Mouse (Mus musculus) liver, embryonic 11.5 days (tissue): ENCODE measurements at regions not wholly inside any gene's neighbourhood (a gene's known extent, or its start where the extent isn't known, plus 50 kb on each side); places are given as distances from the start of the nearest gene placed in this dataset.

Experiments used
- ATAC-seq: fragments of 200-750 bp; cut with Nextera tagmentation; replicated peaks from 2 replicates; pipeline ENCODE4 v1.8.0; 2017; ENCODE audit warnings: moderate number of reproducible peaks, mild to moderate bottlenecking, moderate TSS enrichment, moderate library complexity; ENCODE audit not compliant: low FRiP score
- DNase-seq: peaks from one replicate; pipeline ENCODE4 v3.0.0-alpha.2; 2017; ENCODE audit warnings: low spot score
- H3K27ac ChIP-seq: fragments of 300-500 bp; sonication (generic); 2 replicates; pipeline ENCODE4 v1.5.1; 2014; ENCODE audit warnings: mild to moderate bottlenecking, low read depth, low read length, control low read depth
- H3K27me3 ChIP-seq: fragments of 300-500 bp; sonication (generic); replicated peaks from 2 replicates; pipeline ENCODE4 v1.6.1; 2014; ENCODE audit warnings: low read length, mixed read lengths; ENCODE audit not compliant: control insufficient read depth, insufficient read depth
- H3K36me3 ChIP-seq: fragments of 300-500 bp; sonication (generic); 2 replicates; pipeline ENCODE4 v1.6.1; 2014; ENCODE audit warnings: mild to moderate bottlenecking, low read length, moderate library complexity, mixed read lengths; ENCODE audit not compliant: control insufficient read depth, insufficient read depth
- H3K4me1 ChIP-seq: fragments of 300-500 bp; sonication (generic); replicated peaks from 2 replicates; pipeline ENCODE4 v1.6.1; 2014; ENCODE audit warnings: low read length, mixed read lengths; ENCODE audit not compliant: control insufficient read depth, insufficient read depth
- H3K4me2 ChIP-seq: fragments of 300-500 bp; sonication (generic); 2 replicates; pipeline ENCODE4 v1.6.1; 2014; ENCODE audit warnings: mild to moderate bottlenecking, control low read depth, moderate library complexity
- H3K4me3 ChIP-seq: fragments of 300-500 bp; sonication (generic); 2 replicates; pipeline ENCODE4 v1.5.1; 2014; ENCODE audit warnings: low read depth, low read length, control low read depth
- H3K9ac ChIP-seq: fragments of 300-500 bp; sonication (generic); 2 replicates; pipeline ENCODE4 v1.6.1; 2014; ENCODE audit warnings: low read depth, low read length, control low read depth
- H3K9me3 ChIP-seq: fragments of 300-500 bp; sonication (generic); 2 replicates; pipeline ENCODE4 v1.6.1; 2016; ENCODE audit warnings: low read length, inconsistent platforms, mixed read lengths; ENCODE audit not compliant: control insufficient read depth
- WGBS: fragments of 180-500 bp; shearing (Covaris S2); extraction: QIAGEN DNeasy Blood & Tissue Kit; methylation state at CpG from one replicate; pipeline ENCODE4 v1.1.7; 2014; 5-methylcytosine and 5-hydroxymethylcytosine counted together

- no peak overlapping the region for H3K4me3 ChIP-seq
- no peaks in the 10 kb centered on the region for H3K9me3 ChIP-seq
- no peaks in the 10 kb centered on the region for H3K4me1 ChIP-seq
- H3K27ac ChIP-seq: no peak overlapping the region
- WGBS: 77% methylated on average over 5 of the region's 5 CpGs
- DNase-seq: no peak
- no peaks in the 10 kb centered on the region for H3K27me3 ChIP-seq
- H3K4me2 ChIP-seq: no peak overlapping the region
- no peak overlapping the region for H3K9ac ChIP-seq
- H3K36me3 ChIP-seq: no peaks in the 10 kb centered on the region
- ATAC-seq: no peak
Observed at GRCm38 (mm10) chr17:44398231-44398630, 209.8 kb downstream of the Clic5 start.

DNA sequence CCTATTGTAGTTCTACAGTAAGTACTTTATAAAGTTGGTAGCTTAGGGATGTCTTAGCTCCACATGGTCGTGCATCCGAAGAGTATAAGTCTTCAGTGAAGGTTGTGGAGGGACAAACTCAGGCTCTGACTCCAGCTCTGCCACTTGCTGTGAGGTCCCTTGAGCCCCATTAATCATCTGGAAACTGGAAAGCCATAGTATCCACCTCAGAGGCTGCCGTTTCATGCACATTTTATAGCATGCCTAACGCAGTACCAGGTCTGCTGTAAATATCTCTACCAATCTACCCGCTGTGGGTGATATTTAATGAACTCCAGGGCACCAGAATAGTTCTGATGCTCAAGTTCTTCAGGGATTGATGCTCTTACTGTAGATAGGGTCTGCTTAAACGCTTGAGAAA lies 216.5 kb downstream of the Clic5 start:
- Histone ChIP-seq H3K4me1 (no peaks in the 10 kb centered on the region), H3K36me3 (no peaks in the 10 kb centered on the region), H3K27me3 (no peaks in the 10 kb centered on the region), H3K4me3 (no peak overlapping the region), H3K27ac (no peak overlapping the region), H3K9ac (no peak overlapping the region), H3K4me2 (no peak overlapping the region), H3K9me3 (no peaks in the 10 kb centered on the region)
- DNase-seq: no peak
- WGBS: 76% methylated on average over 6 of the region's 6 CpGs
- ATAC-seq: no peak

GRCm38 (mm10) chr17:44410961-44411360 lies 222.6 kb downstream of the Clic5 start:
- Histone ChIP-seq H3K4me1 (no peaks in the 10 kb centered on the region), H3K36me3 (no peaks in the 10 kb centered on the region), H3K27me3 (no peaks in the 10 kb centered on the region), H3K9me3 (peaks cover 1% of the 10 kb centered on the region; the same call in 1 of the 2 replicates), H3K27ac (no peak overlapping the region), H3K4me2 (no peak overlapping the region), H3K9ac (no peak overlapping the region), H3K4me3 (no peak overlapping the region)
- no peak for ATAC-seq
- 79% methylated on average over 2 of the region's 2 CpGs for WGBS
- DNase-seq: no peak

DNA sequence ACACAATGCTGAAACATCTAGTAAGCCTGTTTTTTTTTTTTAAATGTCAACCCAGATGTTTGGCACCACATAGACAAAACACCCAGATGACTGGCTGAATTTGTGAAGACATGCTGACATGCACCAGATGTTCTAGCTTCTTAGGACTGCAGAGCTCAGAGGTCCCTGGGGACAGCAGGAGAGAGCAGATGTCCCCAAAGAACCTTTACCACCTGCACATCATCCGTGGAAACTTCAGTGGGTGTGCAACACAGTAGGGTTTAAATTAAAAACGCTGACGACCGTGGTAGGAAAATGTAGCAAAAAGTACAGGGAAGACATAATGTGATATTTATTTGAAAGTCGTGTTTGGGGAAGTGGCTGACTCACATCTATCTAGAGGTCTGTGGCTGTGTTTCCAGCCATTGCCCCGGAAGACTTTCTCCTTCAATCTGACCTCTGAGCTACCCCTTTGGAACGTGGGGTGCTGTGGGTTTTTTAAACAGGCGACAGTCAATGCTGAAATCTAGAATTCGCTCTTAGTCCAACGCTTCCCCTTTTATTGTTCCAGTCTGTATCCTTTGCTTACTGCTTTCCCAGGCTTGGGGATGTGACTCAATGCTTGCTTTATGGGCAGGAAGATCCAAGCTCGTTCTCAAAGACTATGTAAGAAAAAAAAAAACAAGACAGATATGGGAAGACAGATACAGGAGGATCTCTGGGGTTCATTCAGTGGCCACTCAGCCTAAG lies 230.5 kb downstream of the Clic5 start:
- Histone ChIP-seq H3K9ac (no peak overlapping the region), H3K4me1 (no peaks in the 10 kb centered on the region), H3K4me2 (no peak overlapping the region), H3K4me3 (no peak overlapping the region), H3K27me3 (no peaks in the 10 kb centered on the region), H3K9me3 (peaks cover 5% of the 10 kb centered on the region; the same call in 1 of the 2 replicates), H3K36me3 (no peaks in the 10 kb centered on the region), H3K27ac (no peak overlapping the region)
- WGBS: 64% methylated on average over 11 of the region's 11 CpGs
- DNase-seq (no peak), ATAC-seq (no peak)

GRCm38 (mm10) chr17:44419405-44419729 lies 231.0 kb downstream of the Clic5 start:
- WGBS: 89% methylated on average over 7 of the region's 7 CpGs
- peaks cover 5% of the 10 kb centered on the region; the same call in 1 of the 2 replicates for H3K9me3 ChIP-seq
- no peak overlapping the region for H3K9ac ChIP-seq
- H3K4me3 ChIP-seq: no peak overlapping the region
- H3K4me1 ChIP-seq: no peaks in the 10 kb centered on the region
- ATAC-seq: no peak
- H3K27ac ChIP-seq: no peak overlapping the region
- no peaks in the 10 kb centered on the region for H3K36me3 ChIP-seq
- no peaks in the 10 kb centered on the region for H3K27me3 ChIP-seq
- no peak for DNase-seq
- H3K4me2 ChIP-seq: no peak overlapping the region

- no peak overlapping the region for H3K4me3 ChIP-seq
Observed at GRCm38 (mm10) chr17:44420098-44421070, 232.0 kb downstream of the Clic5 start.

DNA sequence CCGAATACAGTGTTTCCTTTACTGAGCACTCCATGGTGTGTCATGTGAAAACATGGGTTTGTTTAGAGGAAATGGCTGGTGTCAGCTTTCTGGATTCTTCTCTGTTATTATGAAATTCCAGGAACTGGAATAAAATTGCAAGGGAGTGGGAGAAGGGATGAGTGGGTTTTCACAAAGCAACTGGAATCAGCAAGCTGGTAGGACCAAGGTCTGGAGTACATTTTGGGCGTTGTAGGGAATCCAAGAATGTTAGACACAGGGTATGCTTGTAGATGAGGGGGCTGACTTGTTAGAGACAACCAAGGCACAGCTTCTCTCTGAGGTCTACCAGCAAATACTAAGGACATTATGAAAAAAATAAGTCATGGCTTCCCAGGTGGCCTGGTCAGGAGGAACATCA lies 233.8 kb downstream of the Clic5 start:
- no peak for DNase-seq
- Histone ChIP-seq H3K36me3 (no peaks in the 10 kb centered on the region), H3K4me1 (no peaks in the 10 kb centered on the region), H3K9me3 (no peaks in the 10 kb centered on the region), H3K27me3 (no peaks in the 10 kb centered on the region), H3K4me2 (no peak overlapping the region), H3K9ac (no peak overlapping the region), H3K27ac (no peak overlapping the region), H3K4me3 (no peak overlapping the region)
- WGBS: 84% methylated on average over 2 of the region's 2 CpGs
- ATAC-seq: no peak

More at GRCm38 (mm10) chr17:44420098-44421070, 232.0 kb downstream of the Clic5 start:
- no peak overlapping the region for H3K4me2 ChIP-seq
- no peak for DNase-seq
- H3K27ac ChIP-seq: no peak overlapping the region
- no peaks in the 10 kb centered on the region for H3K4me1 ChIP-seq
- no peak overlapping the region for H3K9ac ChIP-seq
- H3K9me3 ChIP-seq: peaks cover 5% of the 10 kb centered on the region; the same call in 1 of the 2 replicates
- no peaks in the 10 kb centered on the region for H3K27me3 ChIP-seq
- no peaks in the 10 kb centered on the region for H3K36me3 ChIP-seq
- WGBS: 78% methylated on average over 9 of the region's 9 CpGs
- ATAC-seq: no peak

- no peaks in the 10 kb centered on the region for H3K36me3 ChIP-seq
- H3K4me2 ChIP-seq: no peak overlapping the region
- H3K4me3 ChIP-seq: no peak overlapping the region
- no peaks in the 10 kb centered on the region for H3K4me1 ChIP-seq
- no peak for DNase-seq
- no peaks in the 10 kb centered on the region for H3K9me3 ChIP-seq
- no peak overlapping the region for H3K27ac ChIP-seq
- WGBS: 76% methylated on average over 5 of the region's 5 CpGs
- no peaks in the 10 kb centered on the region for H3K27me3 ChIP-seq
- ATAC-seq: no peak
- H3K9ac ChIP-seq: no peak overlapping the region
Observed at GRCm38 (mm10) chr17:44422865-44423264, 234.5 kb downstream of the Clic5 start.
